Mouse (Mus musculus) CH12.LX (cell line): ENCODE data around the gene Adgrg1. TPM values are rescaled to one million over a fixed set of nuclear protein-coding genes. Genes with fewer than 3 reads are reported as not detected.

ENCODE experiments used
- DNase-seq: peaks from one replicate; pipeline ENCODE4 v3.0.0-alpha.2; 2013; ENCODE audit errors: extremely low read depth
- H3K27ac ChIP-seq: 2 replicates; pipeline ENCODE4 v1.5.1; 2012; ENCODE audit warnings: low read depth, mild to moderate bottlenecking, control low read depth, moderate library complexity; ENCODE audit not compliant: insufficient read depth
- H3K27me3 ChIP-seq: replicated peaks from 2 replicates; pipeline ENCODE3; 2012; ENCODE audit warnings: inconsistent platforms
- H3K36me3 ChIP-seq, 2 experiments: replicated peaks in 1 of 2; 2 replicates each; pipeline versions ENCODE3 to v1.6.1; 2012; ENCODE audit warnings: inconsistent platforms in 1 of 2, low read length in 1 of 2, mild to moderate bottlenecking in 1 of 2, mixed read lengths in 1 of 2, moderate library complexity in 1 of 2; ENCODE audit not compliant: control insufficient read depth in 1 of 2, insufficient read depth in 1 of 2
- H3K4me1 ChIP-seq, 2 experiments: 2 replicates each; pipeline ENCODE4 v1.6.1; 2012; ENCODE audit warnings: inconsistent platforms in 1 of 2, moderate library complexity in 1 of 2; ENCODE audit not compliant: insufficient read depth in 2 of 2, control insufficient read depth in 1 of 2
- H3K4me2 ChIP-seq: 2 replicates; pipeline ENCODE4 v1.6.1; 2012; ENCODE audit warnings: low read depth, mild to moderate bottlenecking, control low read depth; ENCODE audit not compliant: poor library complexity, insufficient read depth, severe bottlenecking
- H3K4me3 ChIP-seq, 3 experiments: fragments of 150-350 bp in 1 of 3; sonication (generic) in 1 of 3; replicated peaks in 1 of 3; 2 replicates each; pipeline versions ENCODE3 to v1.5.1; 2011 to 2012; ENCODE audit warnings: low read depth in 2 of 3, low read length in 2 of 3, mild to moderate bottlenecking in 2 of 3, moderate library complexity in 2 of 3, control low read depth in 1 of 3, improper control_type of control experiment in 1 of 3, inconsistent platforms in 1 of 3, mixed read lengths in 1 of 3; ENCODE audit not compliant: poor library complexity in 1 of 3
- H3K79me2 ChIP-seq: replicated peaks from 2 replicates; pipeline ENCODE4 v1.6.1; 2012; ENCODE audit warnings: mild to moderate bottlenecking, moderate library complexity; ENCODE audit not compliant: control insufficient read depth, poor library complexity, insufficient read depth, severe bottlenecking; ENCODE audit errors: extremely low read depth
- H3K9ac ChIP-seq: 2 replicates; pipeline ENCODE4 v1.6.1; 2012; ENCODE audit warnings: low read depth, mild to moderate bottlenecking, control low read depth, moderate library complexity; ENCODE audit not compliant: insufficient read depth
- H3K9me3 ChIP-seq: replicated peaks from 2 replicates; pipeline ENCODE3; 2012; ENCODE audit warnings: low read length, inconsistent platforms, mixed read lengths
- CHD1 ChIP-seq: IDR thresholded peaks from 2 replicates; pipeline ENCODE4 v1.6.1; 2012; ENCODE audit warnings: low read depth, low read length, improper control_type of control experiment, inconsistent platforms
- CTCF ChIP-seq, 2 experiments: IDR thresholded peaks in 1 of 2; conservative IDR thresholded peaks in 1 of 2; 2 replicates each; pipeline ENCODE4 v1.5.1; 2011 to 2012; ENCODE audit warnings: low read depth in 2 of 2, low read length in 2 of 2, improper control_type of control experiment in 1 of 2, inconsistent platforms in 1 of 2, mild to moderate bottlenecking in 1 of 2, moderate library complexity in 1 of 2
- E2F4 ChIP-seq: IDR thresholded peaks from 2 replicates; pipeline ENCODE4 v1.6.1; 2011; ENCODE audit warnings: low read depth, low read length, improper control_type of control experiment; ENCODE audit not compliant: insufficient replicate concordance
- EP300 ChIP-seq: IDR thresholded peaks from 2 replicates; pipeline ENCODE4 v1.6.1; 2011; ENCODE audit warnings: low read length, improper control_type of control experiment
- ETS1 ChIP-seq: conservative IDR thresholded peaks from 2 replicates; pipeline ENCODE4 v1.6.1; 2012; ENCODE audit warnings: low read depth, mild to moderate bottlenecking, inconsistent platforms, low read length, improper control_type of control experiment, moderate library complexity
- GABPA ChIP-seq: IDR thresholded peaks from 2 replicates; pipeline ENCODE4 v1.6.1; 2012; ENCODE audit warnings: low read depth, low read length, improper control_type of control experiment, inconsistent platforms; ENCODE audit not compliant: insufficient replicate concordance
- HCFC1 ChIP-seq: IDR thresholded peaks from 2 replicates; pipeline ENCODE4 v1.6.1; 2012; ENCODE audit warnings: low read depth, mild to moderate bottlenecking, inconsistent platforms, low read length, improper control_type of control experiment
- IRF4 ChIP-seq: IDR thresholded peaks from 2 replicates; pipeline ENCODE4 v1.6.1; 2014; ENCODE audit warnings: low read depth, mild to moderate bottlenecking, inconsistent platforms, low read length, improper control_type of control experiment
- JUN ChIP-seq: IDR thresholded peaks from 2 replicates; pipeline ENCODE4 v1.6.1; 2011; ENCODE audit warnings: low read depth, mild to moderate bottlenecking, low read length, improper control_type of control experiment, moderate library complexity; ENCODE audit not compliant: insufficient read depth
- JUND ChIP-seq: conservative IDR thresholded peaks from 2 replicates; pipeline ENCODE4 v1.6.1; 2011; ENCODE audit warnings: low read depth, low read length, improper control_type of control experiment
- MAX ChIP-seq: IDR thresholded peaks from 2 replicates; pipeline ENCODE4 v1.6.1; 2011; ENCODE audit warnings: low read length, improper control_type of control experiment
- MAZ ChIP-seq: IDR thresholded peaks from 2 replicates; pipeline ENCODE4 v1.6.1; 2012; ENCODE audit warnings: low read depth, mild to moderate bottlenecking, inconsistent platforms, low read length, improper control_type of control experiment, moderate library complexity
- MEF2A ChIP-seq: IDR thresholded peaks from 2 replicates; pipeline ENCODE4 v1.6.1; 2014; ENCODE audit warnings: low read depth, mild to moderate bottlenecking, inconsistent platforms, low read length, improper control_type of control experiment, borderline replicate concordance
- MXI1 ChIP-seq: IDR thresholded peaks from 2 replicates; pipeline ENCODE4 v1.6.1; 2011; ENCODE audit warnings: mild to moderate bottlenecking, low read depth, low read length, improper control_type of control experiment
- MYC ChIP-seq: IDR thresholded peaks from 2 replicates; pipeline ENCODE4 v1.6.1; 2011; ENCODE audit warnings: low read depth, mild to moderate bottlenecking, improper control_type of control experiment, low read length
- NELFE ChIP-seq: IDR thresholded peaks from 2 replicates; pipeline ENCODE4 v1.6.1; 2011; ENCODE audit warnings: low read depth, low read length, improper control_type of control experiment
- NRF1 ChIP-seq: IDR thresholded peaks from 2 replicates; pipeline ENCODE4 v1.6.1; 2014; ENCODE audit warnings: low read depth, mild to moderate bottlenecking, inconsistent platforms, low read length, improper control_type of control experiment, moderate library complexity
- PAX5 ChIP-seq: IDR thresholded peaks from 2 replicates; pipeline ENCODE4 v1.6.1; 2012; ENCODE audit warnings: low read length, inconsistent platforms, mixed read lengths
- POLR2A ChIP-seq: IDR thresholded peaks from 2 replicates; pipeline ENCODE4 v1.6.1; 2011; ENCODE audit warnings: low read depth, mild to moderate bottlenecking, improper control_type of control experiment, low read length
- POLR2AphosphoS2 ChIP-seq: IDR thresholded peaks from 2 replicates; pipeline ENCODE4 v1.6.1; 2011; ENCODE audit warnings: low read depth, low read length, improper control_type of control experiment
- RCOR1 ChIP-seq: conservative IDR thresholded peaks from 2 replicates; pipeline ENCODE4 v1.6.1; 2012; ENCODE audit warnings: low read depth, mild to moderate bottlenecking, inconsistent platforms, low read length, improper control_type of control experiment
- SIN3A ChIP-seq: IDR thresholded peaks from 2 replicates; pipeline ENCODE4 v1.6.1; 2012; ENCODE audit warnings: low read length, improper control_type of control experiment, inconsistent platforms
- SMC3 ChIP-seq: IDR thresholded peaks from 2 replicates; pipeline ENCODE4 v1.6.1; 2011; ENCODE audit warnings: low read depth, low read length, improper control_type of control experiment
- UBTF ChIP-seq: IDR thresholded peaks from 2 replicates; pipeline ENCODE4 v1.6.1; 2012; ENCODE audit warnings: low read depth, mild to moderate bottlenecking, inconsistent platforms, low read length, improper control_type of control experiment, moderate library complexity
- USF2 ChIP-seq: conservative IDR thresholded peaks from 2 replicates; pipeline ENCODE4 v1.6.1; 2011; ENCODE audit warnings: low read depth, low read length, improper control_type of control experiment
- ZC3H11A ChIP-seq: IDR thresholded peaks from 2 replicates; pipeline ENCODE4 v1.6.1; 2012; ENCODE audit warnings: low read depth, mild to moderate bottlenecking, inconsistent platforms, low read length, improper control_type of control experiment
- ZKSCAN1 ChIP-seq: IDR thresholded peaks from 2 replicates; pipeline ENCODE4 v1.6.1; 2012; ENCODE audit warnings: low read depth, inconsistent platforms, low read length, improper control_type of control experiment, borderline replicate concordance
- ZNF384 ChIP-seq: IDR thresholded peaks from 2 replicates; pipeline ENCODE4 v1.6.1; 2012; ENCODE audit warnings: low read depth, low read length, improper control_type of control experiment, inconsistent platforms
- dilution Hi-C: fragments of 300-500 bp; cut with MboI; formaldehyde crosslinking; loops from 2 replicates; pipeline ENCODE4 v1.14.3; 2020; ENCODE audit warnings: low sequenced_read_pairs; ENCODE audit not compliant: extremely low pct_unique_long_range_greater_than_20kb, extremely low pct_ligation_motif_present
- in situ Hi-C: fragments of 300-500 bp; cut with MboI; formaldehyde crosslinking; loops from 3 replicates; pipeline ENCODE4 v1.14.3; 2019; ENCODE audit warnings: low sequenced_read_pairs, low pct_ligation_motif_present, low pct_unique_long_range_greater_than_20kb, mixed read lengths
- polyA plus RNA-seq: library from polyadenylated mRNA; unstranded; fragments of >175 nt; gene quantifications from 2 replicates; pipeline ENCODE4 v1.2.1, GENCODE M21; 2012; ENCODE audit warnings: low read depth; ENCODE audit not compliant: insufficient read length
- total RNA-seq, 2 experiments: library from RNA; depleted of rRNA; stranded (reverse); fragments of 300-350 nt in 1 of 2; fragments of >200 nt in 1 of 2; gene quantifications; 2 replicates each; pipeline ENCODE4 v1.2.3; 2012 to 2014

Gene Adgrg1
- total and polyA plus RNA-seq, 3 experiments = 0.42 to 2.5 (median 1.2) TPM

DNA sequence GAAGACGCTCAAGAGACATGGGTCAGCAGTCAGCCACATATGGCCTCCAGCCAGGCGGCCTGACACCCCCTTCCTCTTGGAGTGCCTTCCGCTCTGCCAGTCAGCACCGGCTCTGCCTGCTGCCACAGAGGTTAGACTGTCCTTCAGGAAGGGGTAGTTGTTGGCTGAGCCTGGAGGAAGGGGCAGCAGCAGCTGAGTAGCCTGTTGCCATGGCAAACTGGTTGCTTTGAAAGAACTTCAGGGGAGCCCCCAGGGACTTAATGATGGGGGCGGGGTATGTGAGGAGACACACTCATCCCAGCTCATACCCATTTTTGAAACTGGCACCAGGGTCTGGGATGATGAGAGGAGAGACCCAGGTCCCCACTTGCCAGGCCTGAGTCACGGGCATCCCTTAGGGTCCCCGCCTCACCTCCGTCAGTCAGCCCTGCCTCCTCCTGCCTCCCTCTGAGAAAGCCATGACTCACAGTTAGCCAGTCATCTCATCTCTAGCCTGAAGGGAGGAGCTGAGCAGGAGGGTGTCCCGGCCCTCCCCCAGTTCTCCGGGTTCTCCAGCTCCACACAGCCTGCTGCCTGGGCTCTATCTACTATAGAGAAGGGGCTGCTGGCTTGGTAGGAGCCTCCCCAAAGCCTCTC, 9.4 kb downstream of the Adgrg1 start:
- no peak overlapping the region for H3K4me3 ChIP-seq
- no peaks in the 10 kb centered on the region for H3K36me3 ChIP-seq
- in situ Hi-C loops (no loop called here), dilution Hi-C loops (no loop called here)
- H3K27ac ChIP-seq = no peak overlapping the region
- H3K27me3 ChIP-seq = peaks cover 23% of the 10 kb centered on the region
- TF ChIP-seq USF2 = no peak
- TF ChIP-seq POLR2AphosphoS2 = no peak
- no peak for TF ChIP-seq ZC3H11A
- TF ChIP-seq E2F4 = no peak
- TF ChIP-seq ETS1 = no peak
- TF ChIP-seq MAX = no peak
- TF ChIP-seq PAX5 = no peak
- TF ChIP-seq CHD1 = no peak
- no peak for TF ChIP-seq ZKSCAN1
- no peak for TF ChIP-seq MAZ
- TF ChIP-seq SIN3A = no peak
- TF ChIP-seq MXI1 = no peak
- no peak for TF ChIP-seq JUN
- no peak for TF ChIP-seq ZNF384
- no peak for TF ChIP-seq MYC
- TF ChIP-seq POLR2A = no peak
- TF ChIP-seq SMC3 = no peak
- TF ChIP-seq EP300 = no peak
- no peak for TF ChIP-seq HCFC1
- DNase-seq = peak; percentile 49
- H3K4me1 ChIP-seq = peaks cover 7 to 63% of the 10 kb centered on the region in 2 experiments
- no peaks in the 10 kb centered on the region for H3K79me2 ChIP-seq
- H3K4me2 ChIP-seq = no peak overlapping the region
- H3K9ac ChIP-seq = no peak overlapping the region
- no peaks in the 10 kb centered on the region for H3K9me3 ChIP-seq

GRCm38 (mm10) chr8:94985023-94985422, 10.5 kb downstream of the Adgrg1 start:
- H3K27me3 ChIP-seq = peaks cover 28% of the 10 kb centered on the region
- no peaks in the 10 kb centered on the region for H3K36me3 ChIP-seq
- in situ Hi-C loops = no loop called here
- peaks cover 7 to 56% of the 10 kb centered on the region in 2 experiments for H3K4me1 ChIP-seq
- no peak overlapping the region for H3K4me2 ChIP-seq
- no peak overlapping the region for H3K27ac ChIP-seq
- H3K9me3 ChIP-seq = no peaks in the 10 kb centered on the region
- no peak overlapping the region for H3K4me3 ChIP-seq
- dilution Hi-C loops = no loop called here
- DNase-seq = no peak
- no peak overlapping the region for H3K9ac ChIP-seq
- H3K79me2 ChIP-seq = no peaks in the 10 kb centered on the region
- TF ChIP-seq CTCF (conservative IDR thresholded peaks at IDR 0.05 in 1 of 2, IDR thresholded peaks at IDR 0.05 in 1 of 2; ENCODE audit: low read depth in 2 of 2, low read length in 2 of 2) = no peak; a peak in 1 of 4 replicates
- no peak for TF ChIP-seq ZC3H11A
- no peak for TF ChIP-seq UBTF
- TF ChIP-seq MXI1 = no peak
- no peak for TF ChIP-seq POLR2A
- TF ChIP-seq NELFE = no peak
- TF ChIP-seq GABPA = no peak
- no peak for TF ChIP-seq MEF2A
- TF ChIP-seq MAX = no peak
- no peak for TF ChIP-seq JUND
- no peak for TF ChIP-seq MYC
- no peak for TF ChIP-seq IRF4
- no peak for TF ChIP-seq JUN
- TF ChIP-seq CHD1 = no peak
- no peak for TF ChIP-seq RCOR1
- TF ChIP-seq NRF1 = no peak
- TF ChIP-seq ETS1 = no peak
